In genomic region chr4:129542592-129543141, GRCm38 (mm10) we compare ENCODE assay signal across 7 mouse cellular contexts. TPM values are rescaled to one million over a fixed set of nuclear protein-coding genes. Genes with fewer than 3 reads are reported as not detected.
DNase-seq lines count a peak whose midpoint lies in the region; ATAC-seq lines count a peak whose summit lies in the region.

TSS of gene Hdac1 (minus strand) at chr4:129542713.

- H3K27ac ChIP-seq in embryonic facial prominence, embryonic 11.5 days (replicated peaks; ENCODE audit: low read depth, low read length) = peak within 1 kb of the TSS; percentile 70
- H3K27ac ChIP-seq in limb, embryonic 10.5 days = peak within 1 kb of the TSS; percentile 95
- peak within 1 kb of the TSS; percentile 80 for H3K27ac ChIP-seq in midbrain, embryonic 13.5 days

- WGBS in embryonic facial prominence, embryonic 11.5 days = under 1% methylated on average over 33 of the region's 46 CpGs
- WGBS in limb, embryonic 10.5 days = 1% methylated on average over 46 of the region's 46 CpGs
- WGBS in midbrain, embryonic 13.5 days = under 1% methylated on average over 43 of the region's 46 CpGs

- DNase-seq in adrenal gland, postnatal 14 days = peak; percentile 99
- DNase-seq in embryonic facial prominence, embryonic 11.5 days (ENCODE audit: low spot score) = peak; percentile 99
- DNase-seq in kidney, adult 11 months = peak; percentile 99
- DNase-seq in limb, embryonic 10.5 days (ENCODE audit: low spot score) = peak; percentile 100
- DNase-seq in spleen, adult 12 weeks (ENCODE audit: low spot score) = peak; percentile 90

- H3K4me1 ChIP-seq in embryonic facial prominence, embryonic 11.5 days (ENCODE audit: control insufficient read depth, insufficient read depth, low read length) = no peaks in the 10 kb centered on the region
- H3K4me1 ChIP-seq in limb, embryonic 10.5 days = peaks cover 19% of the 10 kb centered on the region
- H3K4me1 ChIP-seq in midbrain, embryonic 13.5 days (replicated peaks) = peaks cover 23% of the 10 kb centered on the region

- H3K36me3 ChIP-seq in embryonic facial prominence, embryonic 11.5 days (replicated peaks; ENCODE audit: control insufficient read depth, insufficient read depth, low read depth, low read length) = no peaks in the 10 kb centered on the region
- peaks cover 35% of the 10 kb centered on the region for H3K36me3 ChIP-seq in limb, embryonic 10.5 days
- peaks cover 9% of the 10 kb centered on the region for H3K36me3 ChIP-seq in midbrain, embryonic 13.5 days

- H3K9me3 ChIP-seq in embryonic facial prominence, embryonic 11.5 days (replicated peaks; ENCODE audit: control insufficient read depth, low read length) = no peaks in the 10 kb centered on the region
- H3K9me3 ChIP-seq in limb, embryonic 10.5 days (replicated peaks) = no peaks in the 10 kb centered on the region
- H3K9me3 ChIP-seq in midbrain, embryonic 13.5 days = no peaks in the 10 kb centered on the region

- H3K9ac ChIP-seq in embryonic facial prominence, embryonic 11.5 days (replicated peaks; ENCODE audit: low read length) = peak within 1 kb of the TSS; percentile 83
- H3K9ac ChIP-seq in midbrain, embryonic 13.5 days (replicated peaks) = peak within 1 kb of the TSS; percentile 88

- H3K4me2 ChIP-seq in embryonic facial prominence, embryonic 11.5 days (ENCODE audit: low read depth, low read length) = peak within 1 kb of the TSS; percentile 60
- peak within 1 kb of the TSS; percentile 75 for H3K4me2 ChIP-seq in midbrain, embryonic 13.5 days (replicated peaks)

- H3K27me3 ChIP-seq in embryonic facial prominence, embryonic 11.5 days (ENCODE audit: control insufficient read depth, insufficient read depth, low read length) = no peaks in the 10 kb centered on the region
- no peaks in the 10 kb centered on the region for H3K27me3 ChIP-seq in limb, embryonic 10.5 days (ENCODE audit: low read depth, poor library complexity, severe bottlenecking)
- no peaks in the 10 kb centered on the region for H3K27me3 ChIP-seq in midbrain, embryonic 13.5 days

- peak within 1 kb of the TSS; percentile 72 for H3K4me3 ChIP-seq in embryonic facial prominence, embryonic 11.5 days (ENCODE audit: low read depth, low read length)
- H3K4me3 ChIP-seq in limb, embryonic 10.5 days = peak within 1 kb of the TSS; percentile 91
- peak within 1 kb of the TSS; percentile 84 for H3K4me3 ChIP-seq in midbrain, embryonic 13.5 days (replicated peaks)

- ATAC-seq in embryonic facial prominence, embryonic 11.5 days (replicated peaks; ENCODE audit: insufficient number of reproducible peaks, low FRiP score, low TSS enrichment, low read depth) = peak; percentile 98
- peak; percentile 97 for ATAC-seq in granulocyte monocyte progenitor cell, adult 5-6 weeks (replicated peaks; ENCODE audit: poor library complexity, severe bottlenecking)
- ATAC-seq in midbrain, embryonic 13.5 days = peak; percentile 99

RNA-seq across cellular contexts. Expression of gene Hdac1, which starts in this region (rescaled TPM):
- 55.7 and 59.5 TPM in 2 replicates for total RNA-seq in adrenal gland, postnatal 14 days (2021)
- 271 and 273 TPM in 2 replicates for polyA plus RNA-seq in embryonic facial prominence, embryonic 11.5 days (2014; fragmentation: Nextera tagmentation; extraction: Ambion mirVana)
- 109 and 142 TPM in 2 replicates for total RNA-seq in granulocyte monocyte progenitor cell, adult 5-6 weeks (2014; fragmentation: Nextera tagmentation)
- total RNA-seq in granulocyte monocyte progenitor cell, adult 5-6 weeks (2017) = 62.6 and 74.9 TPM in 2 replicates
- polyA plus RNA-seq in limb, embryonic 10.5 days (2016; fragmentation: Nextera tagmentation; extraction: Ambion mirVana) = 308 and 336 TPM in 2 replicates
- polyA plus RNA-seq in midbrain, embryonic 13.5 days (2015; fragmentation: Nextera tagmentation; extraction: Ambion mirVana) = 138 TPM in 2 replicates

Comparison
In these comparisons a context has a peak if more than half of its experiments do, and no peak if none do; other contexts are left out.
1. Peak in every context shown above with its lines: DNase-seq, ATAC-seq, H3K4me3 ChIP-seq and H3K27ac ChIP-seq.